Mouse (Mus musculus): Measurements from ENCODE around the gene Prickle4.

GRCm38 (mm10) chr17:47658741-47659243, 35.7 kb downstream of the Prickle4 start:
- TF ChIP-seq CTCF (IDR thresholded peaks at IDR 0.05; ENCODE audit: low read depth): no peak
- no peak for TF ChIP-seq EP300 (optimal IDR thresholded peaks at IDR 0.05)

Measured in stomach, postnatal 0 days (tissue).